Mouse (Mus musculus): ENCODE measurements around the gene Fam117b. TPM values are rescaled to one million over a fixed set of nuclear protein-coding genes. Genes with fewer than 3 reads are reported as not detected.

The Fam117b gene
- polyA plus RNA-seq, 1 experiment from 2014 or later: 1.8 TPM

- H3K27ac ChIP-seq (ENCODE audit: low read depth): no peak overlapping the region
- no peak overlapping the region for H3K9ac ChIP-seq (replicated peaks)
- H3K4me2 ChIP-seq (ENCODE audit: low read depth, low read length): no peak overlapping the region
- no peaks in the 10 kb centered on the region for H3K36me3 ChIP-seq (replicated peaks; ENCODE audit: insufficient read depth, low read length)
- H3K27me3 ChIP-seq (ENCODE audit: insufficient read depth, low read length): no peaks in the 10 kb centered on the region
- no peak for DNase-seq
- H3K4me1 ChIP-seq (ENCODE audit: insufficient read depth): peaks cover 3% of the 10 kb centered on the region; the same call in 1 of the 2 replicates
- no peak for ATAC-seq
- no peaks in the 10 kb centered on the region for H3K9me3 ChIP-seq (ENCODE audit: low read length)
- TF ChIP-seq CTCF (IDR thresholded peaks at IDR 0.05; ENCODE audit: low read depth): no peak
- TF ChIP-seq EP300 (IDR thresholded peaks at IDR 0.05; ENCODE audit: low read depth): no peak
- no peak overlapping the region for H3K4me3 ChIP-seq (ENCODE audit: low read depth, low read length)
- WGBS (ENCODE audit: insufficient replicate concordance): 88% methylated on average over 10 of the region's 10 CpGs
Measured at GRCm38 (mm10) chr1:60013779-60014178, 101.0 kb downstream of the Fam117b start.

GRCm38 (mm10) chr1:60015511-60015910 lies 102.7 kb downstream of the Fam117b start:
- Histone ChIP-seq H3K4me2 (ENCODE audit: low read depth, low read length) (no peak overlapping the region), H3K9me3 (ENCODE audit: low read length) (no peaks in the 10 kb centered on the region), H3K9ac (replicated peaks) (no peak overlapping the region), H3K36me3 (replicated peaks; ENCODE audit: insufficient read depth, low read length) (no peaks in the 10 kb centered on the region), H3K27me3 (ENCODE audit: insufficient read depth, low read length) (no peaks in the 10 kb centered on the region), H3K4me3 (ENCODE audit: low read depth, low read length) (no peak overlapping the region), H3K4me1 (ENCODE audit: insufficient read depth) (peaks cover 3% of the 10 kb centered on the region; the same call in 1 of the 2 replicates), H3K27ac (ENCODE audit: low read depth) (no peak overlapping the region)
- no peak for DNase-seq
- ATAC-seq: no peak
- TF ChIP-seq EP300 (IDR thresholded peaks at IDR 0.05; ENCODE audit: low read depth) (no peak), CTCF (IDR thresholded peaks at IDR 0.05; ENCODE audit: low read depth) (no peak)
- WGBS (ENCODE audit: insufficient replicate concordance): 83% methylated on average over 6 of the region's 6 CpGs

- TF ChIP-seq CTCF (IDR thresholded peaks at IDR 0.05; ENCODE audit: low read depth) (no peak), EP300 (IDR thresholded peaks at IDR 0.05; ENCODE audit: low read depth) (peak; percentile 52; the same call in 1 of the 2 replicates)
- H3K36me3 ChIP-seq (replicated peaks; ENCODE audit: insufficient read depth, low read length): no peaks in the 10 kb centered on the region
- 0 out of 2 replicates have a peak overlapping the region, but pooled peaks have one; percentile 35 for H3K27ac ChIP-seq (ENCODE audit: low read depth)
- ATAC-seq: peak; percentile 66
- no peak overlapping the region for H3K9ac ChIP-seq (replicated peaks)
- no peak overlapping the region for H3K4me3 ChIP-seq (ENCODE audit: low read depth, low read length)
- peak overlapping the region; percentile 27; the same call in 1 of the 2 replicates for H3K4me2 ChIP-seq (ENCODE audit: low read depth, low read length)
- H3K27me3 ChIP-seq (ENCODE audit: insufficient read depth, low read length): no peaks in the 10 kb centered on the region
- no peak for DNase-seq
- H3K9me3 ChIP-seq (ENCODE audit: low read length): no peaks in the 10 kb centered on the region
- 23% methylated on average over 5 of the region's 5 CpGs for WGBS (ENCODE audit: insufficient replicate concordance)
- peaks cover 3% of the 10 kb centered on the region; the same call in 1 of the 2 replicates for H3K4me1 ChIP-seq (ENCODE audit: insufficient read depth)
Measured at GRCm38 (mm10) chr1:60016136-60016611, 103.4 kb downstream of the Fam117b start.

- Histone ChIP-seq H3K4me3 (ENCODE audit: low read depth, low read length) (no peak overlapping the region), H3K9ac (replicated peaks) (no peak overlapping the region), H3K4me1 (ENCODE audit: insufficient read depth) (peaks cover 3% of the 10 kb centered on the region; the same call in 1 of the 2 replicates), H3K27me3 (ENCODE audit: insufficient read depth, low read length) (no peaks in the 10 kb centered on the region), H3K9me3 (ENCODE audit: low read length) (no peaks in the 10 kb centered on the region), H3K36me3 (replicated peaks; ENCODE audit: insufficient read depth, low read length) (no peaks in the 10 kb centered on the region), H3K4me2 (ENCODE audit: low read depth, low read length) (no peak overlapping the region), H3K27ac (ENCODE audit: low read depth) (0 out of 2 replicates have a peak overlapping the region, but pooled peaks have one; percentile 13)
- no peak for TF ChIP-seq CTCF (IDR thresholded peaks at IDR 0.05; ENCODE audit: low read depth)
- TF ChIP-seq EP300 (IDR thresholded peaks at IDR 0.05; ENCODE audit: low read depth): peak; percentile 47; the same call in 1 of the 2 replicates
- 55% methylated on average over 1 of the region's 1 CpGs for WGBS (ENCODE audit: insufficient replicate concordance)
- 0 out of 2 replicates have a peak, but pooled peaks have one; percentile 7 for ATAC-seq
- DNase-seq: no peak
Measured at GRCm38 (mm10) chr1:60017031-60017469, 104.2 kb downstream of the Fam117b start.

Other genes with a start within 250 kb of the Fam117b start
- gene Sumo1, start 242.2 kb upstream of the Fam117b start, polyA plus RNA-seq (2015; fragmentation: Nextera tagmentation; extraction: Ambion mirVana): 96.2 and 97.3 TPM in 2 replicates
- gene Nop58, start 228.0 kb upstream of the Fam117b start, polyA plus RNA-seq (2015; fragmentation: Nextera tagmentation; extraction: Ambion mirVana): 80.6 and 81.8 TPM in 2 replicates
- 1.6 and 1.8 TPM in 2 replicates for gene Bmpr2, start 149.6 kb upstream of the Fam117b start, polyA plus RNA-seq (2015; fragmentation: Nextera tagmentation; extraction: Ambion mirVana)
- 0.16 and 0.26 TPM in 2 replicates for gene Ica1l, start 130.2 kb downstream of the Fam117b start, polyA plus RNA-seq (2015; fragmentation: Nextera tagmentation; extraction: Ambion mirVana)
- 1.3 and 1.7 TPM in 2 replicates for gene Carf, start 185.2 kb downstream of the Fam117b start, polyA plus RNA-seq (2015; fragmentation: Nextera tagmentation; extraction: Ambion mirVana)
- gene Wdr12, start 185.6 kb downstream of the Fam117b start, polyA plus RNA-seq (2015; fragmentation: Nextera tagmentation; extraction: Ambion mirVana): 23.3 and 23.8 TPM in 2 replicates